Mouse (Mus musculus) MEL (cell line): ENCODE measurements around the gene Ablim1. TPM values are rescaled to one million over a fixed set of nuclear protein-coding genes. Genes with fewer than 3 reads are reported as not detected.

Experiments
- DNase-seq: peaks from one replicate; pipeline ENCODE4 v3.0.0; 2011; ENCODE audit warnings: low read depth, low spot score
- H3K27ac ChIP-seq: 2 replicates; pipeline ENCODE4 v1.5.1; 2012; ENCODE audit warnings: low read depth, mild to moderate bottlenecking, control low read depth, low read length, moderate library complexity; ENCODE audit not compliant: control insufficient read depth
- H3K27me3 ChIP-seq, 2 experiments: fragments of 150-350 bp in 1 of 2; sonication (generic) in 1 of 2; 2 replicates each; pipeline ENCODE4 v1.6.1; 2012; ENCODE audit warnings: low read length in 2 of 2, mild to moderate bottlenecking in 2 of 2, improper control_type of control experiment in 1 of 2, moderate library complexity in 1 of 2; ENCODE audit not compliant: insufficient read depth in 2 of 2, control insufficient read depth in 1 of 2
- H3K36me3 ChIP-seq, 2 experiments: 2 replicates each; pipeline ENCODE4 v1.6.1; 2012 to 2014; ENCODE audit warnings: low read length in 2 of 2, improper control_type of control experiment in 1 of 2, inconsistent platforms in 1 of 2, mild to moderate bottlenecking in 1 of 2; ENCODE audit not compliant: insufficient read depth in 2 of 2, control insufficient read depth in 1 of 2
- H3K4me1 ChIP-seq, 2 experiments: fragments of 150-350 bp in 1 of 2; sonication (generic) in 1 of 2; 2 replicates each; pipeline ENCODE4 v1.6.1; 2012; ENCODE audit warnings: low read length in 2 of 2, improper control_type of control experiment in 1 of 2, mild to moderate bottlenecking in 1 of 2; ENCODE audit not compliant: insufficient read depth in 2 of 2, control insufficient read depth in 1 of 2
- H3K4me3 ChIP-seq, 2 experiments: fragments of 150-350 bp in 1 of 2; sonication (generic) in 1 of 2; 2 replicates each; pipeline ENCODE4 v1.5.1; 2012; ENCODE audit warnings: low read depth in 2 of 2, low read length in 2 of 2, mild to moderate bottlenecking in 2 of 2, moderate library complexity in 2 of 2, control low read depth in 1 of 2, improper control_type of control experiment in 1 of 2; ENCODE audit not compliant: control insufficient read depth in 1 of 2, insufficient read depth in 1 of 2
- H3K79me2 ChIP-seq: 2 replicates; pipeline ENCODE4 v1.6.1; 2012; ENCODE audit warnings: mild to moderate bottlenecking, low read length, moderate library complexity; ENCODE audit not compliant: control insufficient read depth, poor library complexity, insufficient read depth
- H3K9ac ChIP-seq: 2 replicates; pipeline ENCODE4 v1.6.1; 2012; ENCODE audit warnings: low read depth, mild to moderate bottlenecking, control low read depth, low read length, moderate library complexity; ENCODE audit not compliant: control insufficient read depth, poor library complexity, severe bottlenecking
- H3K9me3 ChIP-seq: fragments of 150-350 bp; sonication (generic); replicated peaks from 2 replicates; pipeline ENCODE4 v1.6.1; 2012; ENCODE audit warnings: mild to moderate bottlenecking, low read length, improper control_type of control experiment, moderate library complexity; ENCODE audit not compliant: insufficient read depth
- CTCF ChIP-seq, 3 experiments: IDR thresholded peaks in 2 of 3; conservative IDR thresholded peaks in 1 of 3; 2 replicates each; pipeline ENCODE4 v1.5.1; 2011 to 2012; ENCODE audit warnings: low read length in 3 of 3, low read depth in 2 of 3, mild to moderate bottlenecking in 2 of 3, improper control_type of control experiment in 1 of 3, inconsistent platforms in 1 of 3, mixed read lengths in 1 of 3, moderate library complexity in 1 of 3; ENCODE audit not compliant: control insufficient read depth in 1 of 3, insufficient read depth in 1 of 3, poor library complexity in 1 of 3, severe bottlenecking in 1 of 3
- EP300 ChIP-seq, 2 experiments: IDR thresholded peaks; 2 replicates each; pipeline ENCODE4 v1.6.1; 2011; ENCODE audit warnings: improper control_type of control experiment in 2 of 2, low read length in 2 of 2, low read depth in 1 of 2, mild to moderate bottlenecking in 1 of 2
- ETS1 ChIP-seq: IDR thresholded peaks from 2 replicates; pipeline ENCODE4 v1.6.1; 2012; ENCODE audit warnings: low read depth, mild to moderate bottlenecking, inconsistent platforms, low read length, improper control_type of control experiment, moderate library complexity
- GABPA ChIP-seq: IDR thresholded peaks from 2 replicates; pipeline ENCODE4 v1.6.1; 2012; ENCODE audit warnings: low read depth, mild to moderate bottlenecking, inconsistent platforms, low read length, improper control_type of control experiment, moderate library complexity
- GATA1 ChIP-seq: IDR thresholded peaks from 2 replicates; pipeline ENCODE4 v1.6.1; 2011; ENCODE audit warnings: low read depth, low read length, improper control_type of control experiment
- JUND ChIP-seq: IDR thresholded peaks from 2 replicates; pipeline ENCODE4 v1.6.1; 2011; ENCODE audit warnings: low read depth, mild to moderate bottlenecking, improper control_type of control experiment, low read length
- KAT2A ChIP-seq: conservative IDR thresholded peaks from 2 replicates; pipeline ENCODE4 v1.6.1; 2012; ENCODE audit warnings: low read depth, low read length, improper control_type of control experiment, inconsistent platforms
- MEF2A ChIP-seq: IDR thresholded peaks from 2 replicates; pipeline ENCODE4 v1.6.1; 2014; ENCODE audit warnings: low read depth, mild to moderate bottlenecking, inconsistent platforms, low read length, improper control_type of control experiment; ENCODE audit not compliant: poor library complexity, insufficient replicate concordance, severe bottlenecking; ENCODE audit errors: extremely low read depth
- MXI1 ChIP-seq: IDR thresholded peaks from 2 replicates; pipeline ENCODE4 v1.6.1; 2011; ENCODE audit warnings: mild to moderate bottlenecking, low read depth, low read length, improper control_type of control experiment
- NELFE ChIP-seq: IDR thresholded peaks from 2 replicates; pipeline ENCODE4 v1.6.1; 2011; ENCODE audit warnings: low read depth, low read length, improper control_type of control experiment
- NRF1 ChIP-seq: IDR thresholded peaks from 2 replicates; pipeline ENCODE4 v1.6.1; 2014; ENCODE audit warnings: low read depth, mild to moderate bottlenecking, inconsistent platforms, low read length, improper control_type of control experiment, moderate library complexity; ENCODE audit not compliant: poor library complexity, insufficient read depth, severe bottlenecking
- POLR2A ChIP-seq, 2 experiments: IDR thresholded peaks; 2 replicates each; pipeline ENCODE4 v1.6.1; 2011 to 2012; ENCODE audit warnings: low read length in 2 of 2, mild to moderate bottlenecking in 2 of 2, control low read depth in 1 of 2, improper control_type of control experiment in 1 of 2, low read depth in 1 of 2, moderate library complexity in 1 of 2; ENCODE audit not compliant: control insufficient read depth in 1 of 2, insufficient read depth in 1 of 2, poor library complexity in 1 of 2
- USF1 ChIP-seq: IDR thresholded peaks from 2 replicates; pipeline ENCODE4 v1.6.1; 2014; ENCODE audit warnings: low read depth, mild to moderate bottlenecking, inconsistent platforms, low read length, improper control_type of control experiment, moderate library complexity
- ZKSCAN1 ChIP-seq: IDR thresholded peaks from 2 replicates; pipeline ENCODE4 v1.6.1; 2012; ENCODE audit warnings: low read depth, mild to moderate bottlenecking, inconsistent platforms, low read length, improper control_type of control experiment, moderate library complexity
- ZMIZ1 ChIP-seq: IDR thresholded peaks from 2 replicates; pipeline ENCODE4 v1.6.1; 2012; ENCODE audit warnings: low read depth, mild to moderate bottlenecking, inconsistent platforms, low read length, improper control_type of control experiment, moderate library complexity
- polyA plus RNA-seq, 2 experiments: library from polyadenylated mRNA; stranded (reverse) in 1 of 2; unstranded in 1 of 2; fragments of >175 nt in 1 of 2; fragments of >200 nt in 1 of 2; gene quantifications; 2 replicates each; pipeline versions ENCODE4 v1.2.1 to v1.2.4; 2012; ENCODE audit warnings: low replicate concordance in 2 of 2, low read depth in 1 of 2; ENCODE audit not compliant: insufficient read length in 2 of 2, insufficient read depth in 1 of 2, missing spikeins in 1 of 2
- total RNA-seq: library from RNA; depleted of rRNA; stranded (reverse); fragments of 300-350 nt; gene quantifications from 2 replicates; pipeline ENCODE4 v1.2.3, GENCODE M21; 2012

The Ablim1 gene
- total and polyA plus RNA-seq, 3 experiments = not detected

GRCm38 (mm10) chr19:57130591-57130990, 184.1 kb downstream of the Ablim1 start:
- no peak overlapping the region for H3K27ac ChIP-seq
- H3K4me1 ChIP-seq = no peaks in the 10 kb centered on the region
- H3K27me3 ChIP-seq = no peaks in the 10 kb centered on the region
- no peaks in the 10 kb centered on the region for H3K79me2 ChIP-seq
- no peak overlapping the region for H3K4me3 ChIP-seq
- no peaks in the 10 kb centered on the region for H3K36me3 ChIP-seq
- no peak for DNase-seq
- H3K9me3 ChIP-seq = no peaks in the 10 kb centered on the region
- TF ChIP-seq ETS1 (no peak), CTCF (IDR thresholded peaks at IDR 0.05 in 2 of 3, conservative IDR thresholded peaks at IDR 0.05 in 1 of 3; ENCODE audit: control insufficient read depth in 1 of 3, insufficient read depth in 1 of 3, low read depth in 2 of 3, low read length in 3 of 3, poor library complexity in 1 of 3, severe bottlenecking in 1 of 3) (no peak), GABPA (no peak), MEF2A (no peak), ZMIZ1 (no peak), KAT2A (no peak), JUND (no peak), ZKSCAN1 (no peak)
- TF ChIP-seq, all 39 proteins: peak for 0
- no peak overlapping the region for H3K9ac ChIP-seq

GRCm38 (mm10) chr19:57129729-57130128, 185.0 kb downstream of the Ablim1 start:
- no peaks in the 10 kb centered on the region for H3K9me3 ChIP-seq
- H3K9ac ChIP-seq = no peak overlapping the region
- no peak for TF ChIP-seq NRF1
- no peak for TF ChIP-seq USF1
- H3K27me3 ChIP-seq = no peaks in the 10 kb centered on the region
- no peak overlapping the region for H3K4me3 ChIP-seq
- H3K27ac ChIP-seq = no peak overlapping the region
- DNase-seq = no peak
- H3K36me3 ChIP-seq = no peaks in the 10 kb centered on the region
- H3K4me1 ChIP-seq = no peaks in the 10 kb centered on the region
- H3K79me2 ChIP-seq = no peaks in the 10 kb centered on the region

- Histone ChIP-seq H3K4me1 (no peaks in the 10 kb centered on the region), H3K9me3 (no peaks in the 10 kb centered on the region), H3K36me3 (no peaks in the 10 kb centered on the region), H3K9ac (no peak overlapping the region), H3K27me3 (no peaks in the 10 kb centered on the region; a peak in 1 of 4 replicates), H3K27ac (no peak overlapping the region), H3K79me2 (no peaks in the 10 kb centered on the region), H3K4me3 (no peak overlapping the region)
- DNase-seq = no peak
- no peak for TF ChIP-seq EP300 (IDR thresholded peaks at IDR 0.05; ENCODE audit: low read depth in 1 of 2, low read length in 2 of 2)
- TF ChIP-seq MXI1 = no peak
- no peak for TF ChIP-seq NELFE
- no peak for TF ChIP-seq GATA1
- no peak for TF ChIP-seq ZMIZ1
- no peak for TF ChIP-seq POLR2A (IDR thresholded peaks at IDR 0.05; ENCODE audit: control insufficient read depth in 1 of 2, insufficient read depth in 1 of 2, low read depth in 1 of 2, low read length in 2 of 2, poor library complexity in 1 of 2)
Observed at GRCm38 (mm10) chr19:57128037-57128436, 186.7 kb downstream of the Ablim1 start.
